Mouse (Mus musculus) testis, adult 2 months (tissue): ENCODE measurements around the gene Glrx.

Experiments
- CTCF ChIP-seq: fragments of 200-500 bp; IDR thresholded peaks from 2 replicates; pipeline ENCODE4 v1.5.1; 2012; ENCODE audit warnings: low read depth, mild to moderate bottlenecking, inconsistent platforms, low read length, moderate library complexity; ENCODE audit not compliant: control insufficient read depth, insufficient read depth, insufficient replicate concordance
- POLR2A ChIP-seq: fragments of 200-500 bp; IDR thresholded peaks from 2 replicates; pipeline ENCODE4 v1.6.1; 2012; ENCODE audit warnings: low read depth, mild to moderate bottlenecking, inconsistent platforms, low read length, moderate library complexity; ENCODE audit not compliant: control insufficient read depth

GRCm38 (mm10) chr13:75799421-75799820 lies 40.2 kb upstream of the Glrx start:
- no peak for TF ChIP-seq CTCF
- TF ChIP-seq POLR2A = no peak
